Mouse (Mus musculus): ENCODE measurements at regions not wholly inside any gene's neighbourhood (a gene's known extent, or its start where the extent isn't known, plus 50 kb on each side); places are given as distances from the start of the nearest gene placed in this dataset.

GRCm38 (mm10) chr16:62498761-62499160 is 287.9 kb downstream of the Nsun3 start:
- TF ChIP-seq CTCF (IDR thresholded peaks at IDR 0.05; ENCODE audit: control insufficient read depth, insufficient read depth, insufficient read length) = no peak
- TF ChIP-seq MYOG (IDR thresholded peaks at IDR 0.05; ENCODE audit: control insufficient read depth, extremely low read depth, insufficient read length) = no peak
- TF ChIP-seq USF1 (IDR thresholded peaks at IDR 0.05; ENCODE audit: low read depth) = no peak
- no peak for TF ChIP-seq MAX (IDR thresholded peaks at IDR 0.05)
- TF ChIP-seq MYOD1 (IDR thresholded peaks at IDR 0.05; ENCODE audit: control insufficient read depth, insufficient read length, low read depth) = no peak
- TF ChIP-seq FOSL1 (IDR thresholded peaks at IDR 0.05; ENCODE audit: insufficient read depth, low read length, poor library complexity, severe bottlenecking) = no peak
- no peak for TF ChIP-seq CEBPB (IDR thresholded peaks at IDR 0.05; ENCODE audit: low read depth)

All from C2C12 (cell line).